Mouse (Mus musculus) intestine, postnatal 0 days (tissue): ENCODE measurements around the gene Tert. TPM values are rescaled to one million over a fixed set of nuclear protein-coding genes. Genes with fewer than 3 reads are reported as not detected.

Source experiments
- ATAC-seq: fragments of 200-750 bp; cut with Nextera tagmentation; 2 replicates; pipeline ENCODE4 v1.8.0; 2017; ENCODE audit warnings: mild to moderate bottlenecking, moderate TSS enrichment, moderate library complexity
- H3K27ac ChIP-seq: fragments of 300-500 bp; sonication (generic); 2 replicates; pipeline ENCODE4 v1.5.1; 2014; ENCODE audit warnings: mild to moderate bottlenecking, low read depth, low read length, moderate library complexity
- H3K27me3 ChIP-seq: fragments of 300-500 bp; sonication (generic); replicated peaks from 2 replicates; pipeline ENCODE4 v1.6.1; 2014; ENCODE audit warnings: low read length, mixed read lengths; ENCODE audit not compliant: control insufficient read depth, insufficient read depth
- H3K36me3 ChIP-seq: fragments of 300-500 bp; sonication (generic); 2 replicates; pipeline ENCODE4 v1.6.1; 2014; ENCODE audit warnings: mild to moderate bottlenecking, moderate library complexity; ENCODE audit not compliant: control insufficient read depth, insufficient read depth
- H3K4me1 ChIP-seq: fragments of 300-500 bp; sonication (generic); replicated peaks from 2 replicates; pipeline ENCODE4 v1.6.1; 2014; ENCODE audit warnings: antibody characterized with exemption, low read length, mixed read lengths; ENCODE audit not compliant: control insufficient read depth, insufficient read depth
- H3K4me2 ChIP-seq: fragments of 300-500 bp; sonication (generic); replicated peaks from 2 replicates; pipeline ENCODE4 v1.6.1; 2014; ENCODE audit warnings: low read depth, mild to moderate bottlenecking, moderate library complexity
- H3K4me3 ChIP-seq: fragments of 300-500 bp; sonication (generic); 2 replicates; pipeline ENCODE4 v1.5.1; 2014; ENCODE audit warnings: low read depth, low read length
- H3K9ac ChIP-seq: fragments of 300-500 bp; sonication (generic); 2 replicates; pipeline ENCODE4 v1.6.1; 2014; ENCODE audit warnings: mild to moderate bottlenecking, low read depth, low read length
- H3K9me3 ChIP-seq: fragments of 300-500 bp; sonication (generic); 2 replicates; pipeline ENCODE4 v1.6.1; 2016; ENCODE audit warnings: mixed run types; ENCODE audit not compliant: control insufficient read depth
- CTCF ChIP-seq: sonication (generic); IDR thresholded peaks from 2 replicates; pipeline ENCODE4 v1.5.1; 2016; ENCODE audit warnings: low read depth, mild to moderate bottlenecking, control low read depth, antibody characterized with exemption, moderate library complexity
- WGBS: fragments of 180-500 bp; shearing (Covaris S2); extraction: QIAGEN DNeasy Blood & Tissue Kit; methylation state at CpG from one replicate; pipeline ENCODE4 v1.1.7; 2014; 5-methylcytosine and 5-hydroxymethylcytosine counted together
- polyA plus RNA-seq: library from polyadenylated mRNA; unstranded; fragments of >200 nt; fragmentation: Nextera tagmentation; extraction: Ambion mirVana; gene quantifications from 2 replicates; pipeline ENCODE4 v1.2.1, GENCODE M21; 2015

Tert gene
- polyA plus RNA-seq, 1 experiment from 2014 or later = 2.4 TPM

GRCm38 (mm10) chr13:73628586-73629113, 1.9 kb downstream of the Tert start:
- peaks cover 14% of the 10 kb centered on the region; the same call in 1 of the 2 replicates for H3K4me1 ChIP-seq
- no peaks in the 10 kb centered on the region for H3K9me3 ChIP-seq
- H3K36me3 ChIP-seq = peaks cover 4% of the 10 kb centered on the region
- no peak overlapping the region for H3K9ac ChIP-seq
- TF ChIP-seq CTCF = no peak
- H3K27ac ChIP-seq = peak overlapping the region; percentile 41; the same call in 1 of the 2 replicates
- no peak overlapping the region for H3K4me3 ChIP-seq
- peak overlapping the region; percentile 76 for H3K4me2 ChIP-seq
- no peaks in the 10 kb centered on the region for H3K27me3 ChIP-seq
- 72% methylated on average over 11 of the region's 11 CpGs for WGBS
- ATAC-seq = no peak

GRCm38 (mm10) chr13:73631837-73632236, 5.1 kb downstream of the Tert start:
- WGBS = 80% methylated on average over 3 of the region's 3 CpGs
- Histone ChIP-seq H3K27ac (no peak overlapping the region), H3K4me3 (no peak overlapping the region), H3K9ac (no peak overlapping the region), H3K4me1 (peaks cover 8% of the 10 kb centered on the region; the same call in 1 of the 2 replicates), H3K27me3 (no peaks in the 10 kb centered on the region), H3K4me2 (no peak overlapping the region), H3K36me3 (peaks cover 10% of the 10 kb centered on the region), H3K9me3 (no peaks in the 10 kb centered on the region)
- peak; percentile 44 for TF ChIP-seq CTCF
- no peak for ATAC-seq

GRCm38 (mm10) chr13:73637826-73638225, 11.1 kb downstream of the Tert start:
- H3K4me1 ChIP-seq = no peaks in the 10 kb centered on the region
- 58% methylated on average over 5 of the region's 6 CpGs for WGBS
- H3K36me3 ChIP-seq = peaks cover 16% of the 10 kb centered on the region
- no peak overlapping the region for H3K4me3 ChIP-seq
- no peak overlapping the region for H3K4me2 ChIP-seq
- H3K27ac ChIP-seq = no peak overlapping the region
- no peak for TF ChIP-seq CTCF
- no peaks in the 10 kb centered on the region for H3K9me3 ChIP-seq
- no peak overlapping the region for H3K9ac ChIP-seq
- no peak for ATAC-seq
- H3K27me3 ChIP-seq = no peaks in the 10 kb centered on the region

DNA sequence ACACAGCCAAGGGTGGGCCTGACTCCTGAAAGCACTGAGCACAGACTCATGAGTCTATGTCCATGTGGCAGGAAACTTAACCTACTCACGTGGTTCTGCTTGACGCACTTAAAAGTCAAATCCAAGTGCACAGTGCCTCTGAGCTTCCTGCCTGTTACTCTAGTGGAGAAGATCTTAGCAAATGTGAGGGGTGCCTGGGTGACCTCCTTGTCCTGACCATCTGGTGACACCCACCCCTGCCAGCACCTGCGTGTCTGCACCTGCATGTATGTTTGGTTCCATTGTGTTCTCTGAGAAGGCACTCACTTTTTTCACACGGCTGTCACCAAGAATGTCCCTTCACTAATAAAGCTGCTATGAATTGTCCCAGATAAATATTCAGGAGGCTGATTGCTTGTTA, 14.6 kb downstream of the Tert start:
- Histone ChIP-seq H3K27ac (no peak overlapping the region), H3K9ac (no peak overlapping the region), H3K4me2 (no peak overlapping the region), H3K4me1 (no peaks in the 10 kb centered on the region), H3K27me3 (no peaks in the 10 kb centered on the region), H3K36me3 (peaks cover 6% of the 10 kb centered on the region; the same call in 1 of the 2 replicates), H3K9me3 (no peaks in the 10 kb centered on the region), H3K4me3 (no peak overlapping the region)
- no peak for TF ChIP-seq CTCF
- no peak for ATAC-seq
- 80% methylated on average over 4 of the region's 4 CpGs for WGBS

- Histone ChIP-seq H3K4me1 (no peaks in the 10 kb centered on the region), H3K27me3 (no peaks in the 10 kb centered on the region), H3K9me3 (no peaks in the 10 kb centered on the region), H3K4me3 (no peak overlapping the region), H3K9ac (no peak overlapping the region), H3K27ac (no peak overlapping the region), H3K36me3 (peaks cover 16% of the 10 kb centered on the region), H3K4me2 (no peak overlapping the region)
- 40% methylated on average over 6 of the region's 6 CpGs for WGBS
- peak; percentile 79 for ATAC-seq
- TF ChIP-seq CTCF = peak; percentile 95
Observed at GRCm38 (mm10) chr13:73646397-73647087, 19.8 kb downstream of the Tert start.

DNA sequence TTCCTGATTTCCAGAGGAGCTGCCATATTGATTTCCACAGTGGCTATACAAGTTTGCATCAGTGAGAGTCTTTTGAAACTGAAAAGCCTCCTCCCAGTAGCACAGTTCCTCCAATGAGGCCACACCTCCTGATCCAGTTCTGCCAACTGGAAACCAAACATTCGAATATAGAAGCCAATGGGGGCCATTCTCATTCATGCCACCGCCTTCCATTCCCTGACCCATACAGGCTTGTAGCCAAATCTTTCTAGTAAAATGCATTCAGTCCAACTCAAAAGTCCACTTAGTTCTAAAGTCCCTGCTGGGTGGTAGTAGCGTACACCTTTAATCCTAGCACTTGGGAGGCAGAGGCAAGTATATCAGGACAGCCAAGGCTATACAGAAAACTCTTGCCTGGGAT, 26.6 kb downstream of the Tert start:
- TF ChIP-seq CTCF = no peak
- H3K27me3 ChIP-seq = no peaks in the 10 kb centered on the region
- no peaks in the 10 kb centered on the region for H3K9me3 ChIP-seq
- no peak overlapping the region for H3K4me3 ChIP-seq
- H3K4me2 ChIP-seq = no peak overlapping the region
- no peak overlapping the region for H3K9ac ChIP-seq
- H3K36me3 ChIP-seq = peaks cover 9% of the 10 kb centered on the region; the same call in 1 of the 2 replicates
- H3K27ac ChIP-seq = no peak overlapping the region
- no peaks in the 10 kb centered on the region for H3K4me1 ChIP-seq
- ATAC-seq = no peak
- 79% methylated on average over 3 of the region's 3 CpGs for WGBS
